Mouse (Mus musculus) heart, embryonic 16.5 days (tissue): ENCODE data around the gene Tmed10. TPM values are rescaled to one million over a fixed set of nuclear protein-coding genes. Genes with fewer than 3 reads are reported as not detected.

Experiments
- ATAC-seq: fragments of 200-750 bp; cut with Nextera tagmentation; replicated peaks from 2 replicates; pipeline ENCODE4 v1.8.0; 2017; ENCODE audit warnings: moderate number of reproducible peaks; ENCODE audit not compliant: insufficient read depth, low FRiP score; ENCODE audit errors: extremely low read depth
- H3K27ac ChIP-seq: fragments of 300-500 bp; sonication (generic); 2 replicates; pipeline ENCODE4 v1.5.1; 2014; ENCODE audit warnings: mild to moderate bottlenecking, low read length, control low read depth, moderate library complexity
- H3K27me3 ChIP-seq: fragments of 300-500 bp; sonication (generic); 2 replicates; pipeline ENCODE4 v1.6.1; 2014; ENCODE audit warnings: low read length, mixed read lengths; ENCODE audit not compliant: control insufficient read depth, insufficient read depth
- H3K36me3 ChIP-seq: fragments of 300-500 bp; sonication (generic); 2 replicates; pipeline ENCODE4 v1.6.1; 2014; ENCODE audit not compliant: control insufficient read depth, insufficient read depth
- H3K4me1 ChIP-seq: fragments of 300-500 bp; sonication (generic); 2 replicates; pipeline ENCODE4 v1.6.1; 2014; ENCODE audit warnings: low read length, mixed read lengths; ENCODE audit not compliant: control insufficient read depth, insufficient read depth
- H3K4me2 ChIP-seq: fragments of 300-500 bp; sonication (generic); 2 replicates; pipeline ENCODE4 v1.6.1; 2014; ENCODE audit warnings: low read depth, mild to moderate bottlenecking, control low read depth, low read length
- H3K4me3 ChIP-seq: fragments of 300-500 bp; sonication (generic); 2 replicates; pipeline ENCODE4 v1.5.1; 2014; ENCODE audit warnings: mild to moderate bottlenecking, control low read depth, low read length
- H3K9ac ChIP-seq: fragments of 300-500 bp; sonication (generic); 2 replicates; pipeline ENCODE4 v1.6.1; 2014; ENCODE audit warnings: low read length, control low read depth
- H3K9me3 ChIP-seq: fragments of 300-500 bp; sonication (generic); replicated peaks from 2 replicates; pipeline ENCODE4 v1.6.1; 2016; ENCODE audit warnings: low read length; ENCODE audit not compliant: control insufficient read depth
- WGBS: fragments of 180-500 bp; shearing (Covaris S2); extraction: QIAGEN DNeasy Blood & Tissue Kit; methylation state at CpG from one replicate; pipeline ENCODE4 v1.1.7; 2014; 5-methylcytosine and 5-hydroxymethylcytosine counted together
- polyA plus RNA-seq: library from polyadenylated mRNA; unstranded; fragments of >200 nt; fragmentation: Nextera tagmentation; extraction: Ambion mirVana; gene quantifications from 2 replicates; pipeline ENCODE4 v1.2.1, GENCODE M21; 2015

Gene Tmed10
- polyA plus RNA-seq, 1 experiment from 2014 or later: 253 TPM

DNA sequence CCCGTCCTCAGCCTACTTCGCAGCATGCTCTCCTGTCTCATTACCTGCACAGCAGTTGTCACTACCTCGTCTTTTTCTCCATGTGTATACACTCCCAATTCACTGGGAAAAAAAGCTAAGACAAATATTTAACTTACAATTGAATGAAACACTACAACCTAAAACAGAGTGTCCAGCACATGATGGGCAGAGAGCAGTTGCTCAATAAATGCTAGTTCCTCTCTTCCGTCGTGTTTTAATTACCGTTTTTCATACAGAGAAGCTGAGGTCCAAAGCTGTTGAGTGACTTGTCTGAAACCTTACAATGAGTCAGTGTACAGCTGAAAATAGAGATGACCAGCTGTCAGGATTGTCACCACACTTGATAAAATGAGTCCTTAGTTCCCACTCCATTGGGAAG, 6.9 kb upstream of the Tmed10 start:
- Histone ChIP-seq H3K9ac (no peak overlapping the region), H3K4me2 (no peak overlapping the region), H3K9me3 (no peaks in the 10 kb centered on the region), H3K27ac (no peak overlapping the region), H3K27me3 (no peaks in the 10 kb centered on the region), H3K4me1 (peaks cover 8% of the 10 kb centered on the region), H3K4me3 (no peak overlapping the region), H3K36me3 (no peaks in the 10 kb centered on the region)
- 83% methylated on average over 6 of the region's 6 CpGs for WGBS
- no peak for ATAC-seq

GRCm38 (mm10) chr12:85380942-85381341, 6.3 kb upstream of the Tmed10 start:
- Histone ChIP-seq H3K9ac (no peak overlapping the region), H3K4me2 (no peak overlapping the region), H3K27me3 (no peaks in the 10 kb centered on the region), H3K9me3 (no peaks in the 10 kb centered on the region), H3K4me1 (peaks cover 7% of the 10 kb centered on the region), H3K27ac (no peak overlapping the region), H3K36me3 (no peaks in the 10 kb centered on the region), H3K4me3 (no peak overlapping the region)
- no peak for ATAC-seq
- WGBS: 82% methylated on average over 7 of the region's 7 CpGs

GRCm38 (mm10) chr12:85380308-85380707, 5.7 kb upstream of the Tmed10 start:
- H3K27ac ChIP-seq: no peak overlapping the region
- H3K4me2 ChIP-seq: no peak overlapping the region
- WGBS: 39% methylated on average over 1 of the region's 1 CpGs
- peaks cover under 1% of the 10 kb centered on the region for H3K4me1 ChIP-seq
- no peaks in the 10 kb centered on the region for H3K27me3 ChIP-seq
- no peak overlapping the region for H3K4me3 ChIP-seq
- no peak for ATAC-seq
- H3K36me3 ChIP-seq: no peaks in the 10 kb centered on the region
- no peak overlapping the region for H3K9ac ChIP-seq
- no peaks in the 10 kb centered on the region for H3K9me3 ChIP-seq

DNA sequence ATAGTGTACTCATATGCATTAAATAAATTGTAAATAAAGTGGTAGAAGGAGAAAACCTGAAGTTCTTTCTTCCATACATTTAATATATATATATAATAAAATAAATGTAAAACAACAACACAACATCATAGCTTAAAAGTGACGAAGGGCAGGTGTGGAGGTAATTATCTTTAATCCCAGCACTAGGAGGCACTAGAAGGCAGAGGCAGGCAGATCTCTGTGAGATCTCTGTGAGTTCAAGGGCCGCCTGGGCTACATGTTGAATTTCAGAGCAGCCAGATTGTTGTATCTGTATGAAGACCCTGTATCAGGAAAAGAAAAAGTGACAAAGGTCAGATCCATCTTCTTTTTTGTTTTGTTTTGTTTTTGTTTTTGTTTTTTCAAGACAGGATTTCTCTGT, 3.6 kb upstream of the Tmed10 start:
- ATAC-seq: no peak
- WGBS: 87% methylated on average over 2 of the region's 2 CpGs
- Histone ChIP-seq H3K27me3 (no peaks in the 10 kb centered on the region), H3K9me3 (no peaks in the 10 kb centered on the region), H3K4me2 (no peak overlapping the region), H3K27ac (no peak overlapping the region), H3K4me1 (0 out of 2 replicates have a peak, but pooled peaks cover 3% of the 10 kb centered on the region), H3K36me3 (no peaks in the 10 kb centered on the region), H3K4me3 (no peak overlapping the region), H3K9ac (no peak overlapping the region)

- whole genome bisulfite sequencing: under 1% methylated on average over 49 of the region's 53 CpGs
- Histone ChIP-seq H3K4me1 (peaks cover 21% of the 10 kb centered on the region), H3K27me3 (no peaks in the 10 kb centered on the region), H3K4me3 (peak overlapping the region; percentile 64), H3K27ac (peak overlapping the region; percentile 81), H3K9me3 (no peaks in the 10 kb centered on the region), H3K9ac (peak overlapping the region; percentile 81), H3K4me2 (peak overlapping the region; percentile 74), H3K36me3 (no peaks in the 10 kb centered on the region)
- ATAC-seq: peak; percentile 65
Observed at GRCm38 (mm10) chr12:85373591-85374560, 771 bp downstream of the Tmed10 start.

DNA sequence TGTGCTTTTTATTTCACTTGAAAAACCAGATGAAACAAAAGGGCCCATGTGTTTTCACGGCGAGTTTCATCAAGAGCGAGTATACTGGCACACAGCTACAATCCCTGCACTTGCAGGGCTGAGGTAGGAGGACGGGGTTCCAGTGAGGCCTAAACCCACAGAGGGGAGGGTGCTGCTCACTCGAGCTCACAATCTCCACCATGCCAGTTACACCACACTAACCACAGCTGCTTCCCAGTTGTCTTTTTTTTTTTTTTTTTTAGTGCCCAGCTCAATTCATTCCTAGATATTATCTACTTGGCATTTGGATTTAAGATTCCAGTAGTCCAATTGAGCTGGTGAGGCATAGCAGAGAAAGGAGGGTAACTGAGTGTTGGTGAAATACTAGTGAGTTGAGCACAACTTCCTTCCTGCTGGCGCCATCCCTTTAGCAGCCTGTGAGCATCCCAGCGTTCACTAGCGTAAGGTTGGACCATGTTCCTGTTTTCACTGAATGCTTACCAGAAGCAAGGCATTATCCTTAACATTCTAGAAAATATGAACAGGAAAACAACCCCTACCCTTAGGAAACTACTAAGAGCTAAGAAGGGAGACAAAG, 2.5 kb downstream of the Tmed10 start:
- H3K27me3 ChIP-seq: no peaks in the 10 kb centered on the region
- H3K9me3 ChIP-seq: no peaks in the 10 kb centered on the region
- H3K4me1 ChIP-seq: peaks cover 25% of the 10 kb centered on the region
- peak overlapping the region; percentile 24; the same call in 1 of the 2 replicates for H3K4me2 ChIP-seq
- no peak for ATAC-seq
- 62% methylated on average over 8 of the region's 8 CpGs for WGBS
- H3K4me3 ChIP-seq: no peak overlapping the region
- H3K36me3 ChIP-seq: no peaks in the 10 kb centered on the region
- no peak overlapping the region; the same call in 1 of the 2 replicates for H3K9ac ChIP-seq
- H3K27ac ChIP-seq: peak overlapping the region; percentile 28

DNA sequence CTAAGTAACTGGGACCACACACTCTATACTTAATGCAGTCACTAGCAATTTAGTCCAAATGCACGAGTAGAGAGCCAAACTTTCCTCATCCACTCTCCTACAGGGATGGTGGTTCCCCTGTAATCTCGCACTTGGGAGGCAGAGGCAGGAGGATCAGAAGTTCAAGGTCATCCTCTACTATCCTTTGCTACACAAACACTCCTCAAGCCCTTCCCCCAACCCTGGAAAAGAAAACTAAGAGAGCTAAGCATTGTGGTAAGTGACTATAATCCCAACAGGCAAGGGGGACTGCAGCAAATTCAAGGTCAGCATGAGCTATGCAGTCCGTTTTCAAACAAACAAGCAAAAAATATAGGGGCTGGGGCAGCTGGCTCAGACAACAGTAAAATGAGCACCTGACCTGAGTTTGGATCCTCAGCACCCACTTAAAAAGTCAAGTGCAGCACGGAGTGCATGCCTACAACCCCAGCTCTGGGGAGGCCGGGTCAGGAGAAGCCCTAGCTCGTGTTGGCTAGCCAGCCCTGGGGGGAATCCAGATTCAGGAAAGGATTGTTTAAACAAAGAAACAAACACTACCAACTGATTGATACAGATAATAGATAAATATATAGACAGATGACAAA, 6.1 kb downstream of the Tmed10 start:
- WGBS: 52% methylated on average over 6 of the region's 6 CpGs
- no peak overlapping the region for H3K9ac ChIP-seq
- peaks cover 31% of the 10 kb centered on the region for H3K4me1 ChIP-seq

DNA sequence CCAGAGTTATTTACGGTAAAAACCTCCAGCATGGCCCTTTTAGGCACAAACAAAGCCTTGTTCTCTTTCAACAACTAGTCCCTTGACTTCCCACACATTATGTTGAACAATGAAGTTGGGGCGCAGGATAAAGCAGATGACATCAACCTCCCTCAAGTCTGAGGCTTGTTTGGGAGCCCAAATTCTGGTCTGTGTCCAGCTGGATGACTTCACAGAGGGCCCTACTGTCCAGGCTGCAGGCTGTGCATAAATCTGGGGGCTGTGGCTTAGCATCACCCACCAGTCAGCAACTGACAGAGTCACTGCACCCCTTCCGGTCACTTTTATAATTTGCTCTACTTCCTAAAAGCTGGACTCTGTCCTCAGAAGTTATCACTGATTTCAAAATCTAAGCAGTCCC, 8.4 kb downstream of the Tmed10 start:
- Histone ChIP-seq H3K27me3 (no peaks in the 10 kb centered on the region), H3K4me1 (peaks cover 12% of the 10 kb centered on the region), H3K27ac (peak overlapping the region; percentile 30; the same call in 1 of the 2 replicates), H3K4me2 (no peak overlapping the region), H3K4me3 (no peak overlapping the region), H3K36me3 (peaks cover 6% of the 10 kb centered on the region), H3K9me3 (no peaks in the 10 kb centered on the region), H3K9ac (no peak overlapping the region; the same call in 1 of the 2 replicates)
- WGBS: 72% methylated on average over 3 of the region's 3 CpGs
- no peak for ATAC-seq

More for the DNA sequence above, 6.1 kb downstream of the Tmed10 start:
- Histone ChIP-seq H3K4me3 (no peak overlapping the region), H3K27ac (no peak overlapping the region), H3K4me2 (no peak overlapping the region), H3K36me3 (no peaks in the 10 kb centered on the region; the same call in 1 of the 2 replicates), H3K27me3 (no peaks in the 10 kb centered on the region), H3K9me3 (no peaks in the 10 kb centered on the region)
- no peak for ATAC-seq
